Comparison of ENCODE assay signal across 16 mouse cellular contexts in the genomic region with DNA sequence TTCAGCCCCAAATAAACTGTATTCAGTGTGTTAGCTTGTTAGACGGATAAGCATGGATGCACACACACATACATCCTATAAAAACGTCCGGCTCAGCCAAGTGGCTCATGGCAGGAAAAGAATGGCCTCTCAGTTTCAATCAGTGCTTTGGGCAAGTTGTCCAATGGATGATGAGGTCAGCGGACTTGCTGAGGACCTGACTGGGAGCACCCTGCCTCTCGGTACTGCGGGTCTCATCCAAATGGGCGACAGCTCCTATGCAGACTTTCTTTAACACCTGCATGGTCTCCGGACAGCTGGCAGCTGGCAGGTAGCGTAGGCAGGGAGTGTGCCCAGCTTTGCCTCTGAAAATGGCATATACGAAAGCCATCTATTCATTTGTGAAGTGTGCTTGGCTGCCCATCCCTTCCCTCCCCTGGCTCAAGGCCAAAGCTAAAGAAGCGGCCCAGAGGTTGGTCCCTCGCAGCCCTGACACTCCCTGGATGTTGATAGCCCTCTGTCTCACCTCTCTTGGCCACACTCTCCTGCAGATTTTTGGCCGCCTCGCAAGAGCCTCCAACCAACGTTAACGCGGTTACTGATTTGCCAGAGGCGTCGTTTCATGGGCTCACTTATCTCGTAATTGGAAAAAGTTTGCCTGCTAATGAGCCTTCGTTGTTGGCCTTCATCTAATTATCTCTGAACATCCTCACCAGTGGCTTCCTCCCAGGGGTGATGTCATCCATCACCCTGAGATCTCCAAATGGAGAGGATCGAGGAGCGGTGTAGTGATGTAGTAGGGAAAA.
DNase-seq lines count a peak whose midpoint lies in the region; ATAC-seq and TF ChIP-seq lines count a peak whose summit lies in the region.
"Had no signal": no experiment of that assay in that cellular context is flagged by ENCODE, and none has a peak within 500 bp of the region (broad histone marks: within the 10 kb centered on the region; RNA-seq: fewer than 3 reads in every experiment).

No protein-coding gene starts in this region.

- DNase-seq in forebrain, embryonic 14.5 days (ENCODE audit: low spot score): peak; percentile 74
- DNase-seq in forebrain, postnatal 0 days: no peak
- DNase-seq in MN1 (ENCODE audit: low spot score): peak; percentile 83
- peak; percentile 71 for DNase-seq in Muller cell, postnatal 12 days (ENCODE audit: inconsistent ontology term)
- no peak for DNase-seq in cerebellum, adult 11-12 months
- no peak for DNase-seq in left cerebral cortex, postnatal 4 days
- DNase-seq: gastrocnemius, postnatal 25 days; liver, embryonic 13.5 days had no signal

- TF ChIP-seq CTCF in forebrain, postnatal 0 days (IDR thresholded peaks at IDR 0.05; ENCODE audit: low read depth): no peak

- peaks cover 9% of the 10 kb centered on the region for H3K9me3 ChIP-seq in forebrain, embryonic 14.5 days (replicated peaks; ENCODE audit: control insufficient read depth, low read length)
- H3K9me3 ChIP-seq in forebrain, postnatal 0 days (ENCODE audit: low read length): 0 out of 2 replicates have a peak, but pooled peaks cover 4% of the 10 kb centered on the region
- peaks cover 89% of the 10 kb centered on the region for H3K9me3 ChIP-seq in megakaryocyte, embryonic 14.5 days
- H3K9me3 ChIP-seq: lung, embryonic 15.5 days had no signal

- no peak overlapping the region; the same call in 1 of the 2 replicates for H3K4me2 ChIP-seq in forebrain, embryonic 14.5 days (ENCODE audit: low read length)
- no peak overlapping the region for H3K4me2 ChIP-seq in forebrain, postnatal 0 days (ENCODE audit: low read depth)
- H3K4me2 ChIP-seq: heart, embryonic 11.5 days; kidney, embryonic 15.5 days; limb, embryonic 12.5 days; liver, embryonic 13.5 days; lung, embryonic 15.5 days had no signal

- H3K27ac ChIP-seq in forebrain, embryonic 14.5 days (ENCODE audit: low read depth, low read length): peak overlapping the region; percentile 60; the same call in 1 of the 2 replicates
- no peak overlapping the region for H3K27ac ChIP-seq in forebrain, postnatal 0 days (ENCODE audit: low read depth, low read length)
- H3K27ac ChIP-seq: kidney, embryonic 15.5 days; limb, embryonic 12.5 days; liver, embryonic 13.5 days; lung, embryonic 15.5 days; macrophage had no signal

- no peaks in the 10 kb centered on the region for H3K36me3 ChIP-seq in forebrain, embryonic 14.5 days (ENCODE audit: control insufficient read depth, insufficient read depth, low read length)
- no peaks in the 10 kb centered on the region for H3K36me3 ChIP-seq in forebrain, postnatal 0 days (ENCODE audit: insufficient read depth)
- H3K36me3 ChIP-seq in megakaryocyte, embryonic 14.5 days (replicated peaks; ENCODE audit: low read length): peaks cover 10% of the 10 kb centered on the region
- H3K36me3 ChIP-seq: kidney, embryonic 15.5 days; limb, embryonic 12.5 days; liver, embryonic 13.5 days; lung, embryonic 15.5 days had no signal

- H3K27me3 ChIP-seq in forebrain, embryonic 14.5 days (replicated peaks; ENCODE audit: control insufficient read depth, insufficient read depth, low read length): no peaks in the 10 kb centered on the region
- H3K27me3 ChIP-seq in forebrain, postnatal 0 days (ENCODE audit: insufficient read depth, low read length): no peaks in the 10 kb centered on the region
- H3K27me3 ChIP-seq in megakaryocyte, embryonic 14.5 days (replicated peaks): no peaks in the 10 kb centered on the region
- H3K27me3 ChIP-seq: kidney, embryonic 15.5 days; limb, embryonic 12.5 days; liver, embryonic 13.5 days; lung, embryonic 15.5 days had no signal

- intact Hi-C loops in left cerebral cortex, postnatal 4 days (cut with DNase I): no loop called here

- no peak overlapping the region for H3K9ac ChIP-seq in forebrain, embryonic 14.5 days (ENCODE audit: low read length)
- no peak overlapping the region for H3K9ac ChIP-seq in forebrain, postnatal 0 days
- H3K9ac ChIP-seq: kidney, embryonic 15.5 days; limb, embryonic 12.5 days; liver, embryonic 13.5 days; lung, embryonic 15.5 days had no signal

- H3K4me1 ChIP-seq in forebrain, embryonic 14.5 days (ENCODE audit: control insufficient read depth, insufficient read depth, low read length): peaks cover 34% of the 10 kb centered on the region
- H3K4me1 ChIP-seq in forebrain, postnatal 0 days (ENCODE audit: insufficient read depth): 0 out of 2 replicates have a peak, but pooled peaks cover 7% of the 10 kb centered on the region
- no peaks in the 10 kb centered on the region for H3K4me1 ChIP-seq in megakaryocyte, embryonic 14.5 days
- H3K4me1 ChIP-seq: liver, embryonic 13.5 days; lung, embryonic 15.5 days had no signal

- no peak overlapping the region for H3K4me3 ChIP-seq in forebrain, embryonic 14.5 days (ENCODE audit: low read depth, low read length)
- H3K4me3 ChIP-seq in forebrain, postnatal 0 days (ENCODE audit: low read depth, low read length): no peak overlapping the region
- peak overlapping the region; percentile 2 for H3K4me3 ChIP-seq in megakaryocyte, embryonic 14.5 days (replicated peaks)
- H3K4me3 ChIP-seq: kidney, embryonic 15.5 days; limb, embryonic 12.5 days; liver, embryonic 13.5 days; lung, embryonic 15.5 days had no signal

- ATAC-seq in forebrain, embryonic 14.5 days: peak; percentile 43
- no peak for ATAC-seq in forebrain, postnatal 0 days
- no peak for ATAC-seq in megakaryocyte, adult 5-6 weeks (ENCODE audit: poor library complexity, severe bottlenecking)
- ATAC-seq: intestine, embryonic 16.5 days had no signal

- WGBS in forebrain, embryonic 14.5 days: 42% methylated on average over 23 of the region's 23 CpGs
- WGBS in forebrain, postnatal 0 days: 44% methylated on average over 23 of the region's 23 CpGs

Comparison
In these comparisons a context has a peak if more than half of its experiments do, and no peak if none do; other contexts are left out.
1. DNase-seq: peak in forebrain, embryonic 14.5 days (single experiment), MN1 (single experiment) and Muller cell, postnatal 12 days (single experiment); none in forebrain, postnatal 0 days (single experiment), cerebellum, adult 11-12 months (single experiment) and left cerebral cortex, postnatal 4 days (single experiment).